Mouse (Mus musculus) large intestine, adult 2 months (tissue): Measurements from ENCODE around the gene Carns1. TPM values are rescaled to one million over a fixed set of nuclear protein-coding genes. Genes with fewer than 3 reads are reported as not detected.
A peak's percentile ranks its signal among the peaks of the same experiment; 100 is the strongest.

Source experiments
- DNase-seq: peaks from one replicate; pipeline ENCODE4 v3.0.0-alpha.2; 2012; ENCODE audit warnings: low read depth, low spot score
- WGBS: fragments of 180-500 bp; shearing (Covaris S2); methylation state at CpG from one replicate; pipeline ENCODE4 v1.1.7; 2018; 5-methylcytosine and 5-hydroxymethylcytosine counted together
- polyA plus RNA-seq: library from polyadenylated mRNA; depleted of rRNA; stranded (reverse); fragments of >200 nt; gene quantifications from 2 replicates; pipeline ENCODE4 v1.2.3, GENCODE M21; 2012

The Carns1 gene
- polyA plus RNA-seq, 1 experiment, result 3.2 TPM

DNA sequence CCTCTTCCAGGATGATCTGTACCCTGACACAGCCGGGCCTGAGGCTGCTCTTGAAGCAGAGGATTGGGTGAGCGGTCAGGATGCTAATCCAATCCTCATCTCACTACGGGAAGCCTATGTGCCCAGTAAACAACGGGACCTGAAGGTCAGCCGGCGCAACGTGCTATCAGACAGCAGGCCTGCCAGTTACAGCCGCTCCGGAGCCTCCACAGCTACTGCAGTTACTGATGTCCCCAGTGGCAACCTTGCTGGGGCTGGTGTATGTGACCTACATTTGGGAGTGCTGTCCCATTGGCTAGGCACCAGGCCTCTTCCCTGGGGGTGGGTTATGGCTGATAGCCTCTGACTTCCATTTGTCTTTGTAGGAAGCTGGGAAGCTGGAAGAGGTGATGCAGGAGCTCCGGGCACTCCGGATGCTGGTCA is 22.0 kb downstream of the Carns1 start, which contains the start of gene Ptprcap:
Gene Ptprcap, plus strand, starts transcription at position 373 of the 423 bp plus-strand sequence.
- 75% methylated on average over 11 of the region's 11 CpGs for WGBS
- DNase-seq, result no peak

DNA sequence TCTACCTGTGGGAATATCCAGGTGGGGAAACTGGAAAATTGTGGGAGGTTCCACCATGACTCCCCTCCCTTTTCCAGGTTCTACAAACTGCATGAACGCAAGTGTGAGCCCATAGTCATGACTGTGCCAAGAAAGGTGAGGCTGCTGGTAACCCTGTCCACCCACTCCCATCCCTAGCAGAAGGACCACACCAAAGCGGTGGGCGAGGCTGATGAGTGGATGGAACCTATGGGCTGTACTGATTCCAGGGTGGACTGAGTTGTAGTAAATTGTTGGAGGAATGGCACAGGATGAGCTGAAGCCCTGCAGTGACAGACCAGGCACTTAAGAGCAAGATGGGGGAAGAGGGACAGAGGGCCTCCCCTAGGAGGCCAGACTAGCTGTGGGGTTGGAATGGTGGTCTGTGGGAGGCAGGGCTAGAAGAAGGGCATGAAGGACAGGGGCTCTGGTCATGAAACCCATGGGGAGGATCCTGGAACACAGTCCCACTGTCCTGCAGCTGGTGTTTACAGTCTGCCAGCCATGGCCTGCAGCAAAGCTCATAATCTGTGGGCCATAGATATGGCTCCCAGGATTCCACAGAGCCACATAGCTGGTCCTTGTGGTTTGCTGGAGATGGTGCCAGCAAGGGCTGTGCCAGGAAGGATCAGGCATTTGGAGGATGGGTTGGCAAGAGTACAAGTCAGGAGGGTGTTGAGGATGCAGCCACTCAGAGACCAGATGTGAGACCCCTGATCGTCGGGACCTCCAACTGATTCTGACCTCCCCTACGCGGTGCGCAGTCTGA is 22.6 kb downstream of the Carns1 start:
- 90% methylated on average over 8 of the region's 8 CpGs for WGBS
- DNase-seq, result no peak

DNA sequence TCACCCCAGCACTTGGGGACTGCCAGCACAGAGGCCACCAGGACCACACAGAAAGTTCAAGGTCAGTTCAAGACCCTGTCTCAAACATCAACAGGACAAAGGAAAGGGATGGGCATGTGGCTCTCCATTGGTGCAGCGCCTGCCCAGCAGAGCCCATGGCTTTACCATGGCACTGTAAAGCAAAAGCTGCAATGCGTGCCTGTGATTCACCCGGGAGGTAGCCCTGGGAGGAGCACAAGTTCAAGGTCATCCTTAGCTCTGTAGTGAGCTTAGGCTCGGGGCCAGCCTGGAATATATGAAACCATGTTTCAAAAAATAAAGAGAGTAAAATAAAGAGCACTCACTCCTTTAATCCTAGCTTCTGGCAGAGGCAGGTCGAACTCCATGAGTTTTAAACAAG is 23.4 kb downstream of the Carns1 start:
- DNase-seq, result no peak
- WGBS, result 79% methylated on average over 5 of the region's 5 CpGs

- DNase-seq, result no peak
- WGBS, result 72% methylated on average over 5 of the region's 5 CpGs
Measured at GRCm38 (mm10) chr19:4151488-4151860, 23.8 kb downstream of the Carns1 start.

DNA sequence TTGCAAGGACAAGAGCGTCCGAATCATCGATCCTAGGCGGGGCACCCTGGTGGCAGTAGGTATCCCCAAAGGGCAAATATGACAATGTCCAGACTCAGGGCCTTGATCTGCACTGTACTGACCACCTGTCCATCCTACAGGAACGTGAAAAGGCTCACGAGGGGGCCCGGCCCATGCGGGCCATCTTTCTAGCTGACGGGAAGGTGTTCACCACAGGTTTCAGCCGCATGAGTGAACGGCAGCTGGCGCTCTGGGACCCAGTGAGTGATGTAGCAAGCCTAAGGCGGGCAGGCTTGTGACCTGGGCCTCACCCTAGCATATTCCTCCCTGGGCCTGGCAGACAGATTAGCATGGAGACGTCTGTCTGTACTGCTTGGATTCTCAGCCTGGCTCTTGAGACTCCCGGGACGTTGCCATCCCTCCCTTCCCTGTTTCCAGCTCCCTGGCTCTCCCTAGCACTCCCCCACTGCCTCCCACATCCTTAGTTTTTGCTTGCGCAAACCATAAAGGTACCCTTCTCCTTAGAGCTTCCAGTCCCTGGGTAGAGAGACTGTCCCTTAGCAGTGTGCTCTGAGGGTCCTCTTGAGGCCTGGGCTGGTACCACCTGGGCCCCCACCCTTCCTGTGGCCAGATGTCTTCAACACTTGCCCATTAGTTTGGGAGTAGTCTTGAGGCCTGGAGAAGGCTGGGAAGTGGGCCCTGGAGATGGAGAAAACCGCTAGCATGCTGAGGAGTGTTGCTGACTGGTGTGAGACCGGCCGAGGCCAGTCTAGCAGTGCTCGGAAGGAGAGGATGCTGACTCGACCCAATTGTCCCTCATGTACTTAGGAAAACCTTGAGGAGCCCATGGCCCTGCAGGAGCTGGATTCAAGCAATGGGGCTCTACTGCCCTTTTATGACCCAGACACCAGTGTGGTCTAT is 24.5 kb downstream of the Carns1 start:
- DNase-seq, result no peak
- 88% methylated on average over 22 of the region's 22 CpGs for WGBS

DNA sequence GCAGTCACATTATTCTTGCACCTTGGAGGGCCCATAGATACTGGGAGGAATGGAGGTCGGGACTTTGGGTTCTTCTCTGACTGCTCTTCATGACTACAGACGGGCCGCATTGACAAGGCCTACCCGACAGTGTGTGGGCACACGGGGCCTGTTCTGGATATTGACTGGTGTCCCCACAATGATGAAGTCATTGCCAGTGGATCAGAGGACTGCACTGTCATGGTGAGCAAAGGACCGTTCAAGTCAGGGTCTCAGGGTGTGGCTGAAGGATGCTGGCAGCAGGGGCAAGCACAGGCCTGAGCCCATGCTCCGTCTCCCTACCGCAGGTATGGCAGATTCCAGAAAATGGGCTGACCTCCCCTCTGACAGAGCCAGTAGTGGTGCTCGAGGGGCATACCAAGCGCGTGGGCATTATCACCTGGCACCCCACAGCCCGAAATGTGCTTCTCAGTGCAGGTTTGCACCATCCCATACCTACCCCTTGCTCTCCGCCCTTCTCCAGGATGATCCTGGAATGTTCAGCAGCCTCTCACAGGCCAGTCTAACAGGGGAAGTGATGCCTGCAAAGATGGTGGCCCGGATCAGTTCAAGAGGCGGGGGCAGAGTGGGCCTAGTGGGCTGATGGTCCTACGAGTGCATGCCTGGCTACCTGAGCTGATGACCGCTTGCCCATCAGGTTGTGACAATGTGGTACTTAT is 25.4 kb downstream of the Carns1 start:
- WGBS, result 85% methylated on average over 17 of the region's 17 CpGs
- DNase-seq, result no peak

DNA sequence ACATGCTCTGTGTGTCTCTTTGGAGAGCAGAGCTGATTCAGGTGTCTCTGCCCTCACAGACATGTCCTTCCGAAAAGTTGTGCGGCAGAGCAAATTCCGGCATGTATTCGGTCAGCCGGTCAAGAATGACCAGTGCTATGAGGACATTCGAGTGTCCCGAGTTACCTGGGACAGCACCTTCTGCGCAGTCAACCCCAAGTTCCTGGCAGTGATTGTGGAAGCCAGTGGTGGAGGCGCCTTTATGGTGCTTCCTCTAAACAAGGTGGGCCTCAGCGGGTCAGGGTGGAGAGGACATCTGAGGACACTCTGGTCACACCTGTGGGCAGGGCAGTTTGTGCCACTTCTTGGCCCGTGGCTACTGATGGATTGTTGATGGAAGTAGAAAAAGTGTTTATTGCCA is 26.0 kb downstream of the Carns1 start:
- WGBS, result 36% methylated on average over 11 of the region's 11 CpGs
- no peak for DNase-seq

- DNase-seq, result no peak
- 0% methylated on average over 8 of the region's 8 CpGs for WGBS
Measured at GRCm38 (mm10) chr19:4148819-4149218, 26.5 kb downstream of the Carns1 start.

- DNase-seq, result peak; percentile 72
- WGBS, result under 1% methylated on average over 33 of the region's 33 CpGs
Measured at GRCm38 (mm10) chr19:4148491-4148806, 26.8 kb downstream of the Carns1 start, which contains the start of gene Coro1b. Gene Coro1b, plus strand, starts transcription at chr19:4148619.

GRCm38 (mm10) chr19:4147782-4148490 is 27.3 kb downstream of the Carns1 start:
- no peak for DNase-seq
- 44% methylated on average over 9 of the region's 9 CpGs for WGBS

GRCm38 (mm10) chr19:4147022-4147405 is 28.3 kb downstream of the Carns1 start:
- WGBS, result 71% methylated on average over 3 of the region's 3 CpGs
- DNase-seq, result no peak

DNA sequence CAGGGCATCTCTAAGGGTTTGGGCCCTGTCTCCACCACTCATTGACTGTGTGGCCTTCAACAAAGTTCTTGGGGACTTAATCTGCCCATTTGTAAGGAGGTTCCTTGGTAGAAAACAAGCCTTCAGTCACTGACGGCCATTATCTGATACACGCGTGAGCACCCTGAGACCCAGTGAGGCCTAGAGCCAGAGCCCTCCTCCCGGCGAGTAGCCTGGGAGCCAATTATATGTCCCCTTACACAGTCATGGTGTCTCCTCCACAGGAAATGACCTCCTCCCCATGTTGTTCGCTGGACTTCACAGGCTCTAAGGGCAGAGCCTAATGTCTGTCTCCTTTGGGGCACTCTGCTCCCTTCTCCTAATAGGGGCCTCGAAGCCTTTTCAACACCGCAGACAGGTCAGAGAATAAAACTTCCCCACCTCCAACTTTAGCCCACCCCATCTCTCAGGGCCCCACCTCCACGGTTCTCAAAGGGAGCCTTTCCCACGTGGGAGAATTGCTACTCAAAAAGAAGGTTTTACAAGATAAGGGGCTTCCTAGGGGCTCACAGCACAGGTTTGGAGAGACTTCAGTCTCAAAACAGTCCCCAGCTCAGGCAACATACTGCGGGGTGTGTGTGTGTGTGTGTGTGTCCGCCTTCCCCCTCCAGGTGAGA is 28.8 kb downstream of the Carns1 start:
- 81% methylated on average over 12 of the region's 12 CpGs for WGBS
- DNase-seq, result no peak

GRCm38 (mm10) chr19:4145936-4146335 is 29.3 kb downstream of the Carns1 start:
- WGBS, result 94% methylated on average over 5 of the region's 5 CpGs
- no peak for DNase-seq

DNA sequence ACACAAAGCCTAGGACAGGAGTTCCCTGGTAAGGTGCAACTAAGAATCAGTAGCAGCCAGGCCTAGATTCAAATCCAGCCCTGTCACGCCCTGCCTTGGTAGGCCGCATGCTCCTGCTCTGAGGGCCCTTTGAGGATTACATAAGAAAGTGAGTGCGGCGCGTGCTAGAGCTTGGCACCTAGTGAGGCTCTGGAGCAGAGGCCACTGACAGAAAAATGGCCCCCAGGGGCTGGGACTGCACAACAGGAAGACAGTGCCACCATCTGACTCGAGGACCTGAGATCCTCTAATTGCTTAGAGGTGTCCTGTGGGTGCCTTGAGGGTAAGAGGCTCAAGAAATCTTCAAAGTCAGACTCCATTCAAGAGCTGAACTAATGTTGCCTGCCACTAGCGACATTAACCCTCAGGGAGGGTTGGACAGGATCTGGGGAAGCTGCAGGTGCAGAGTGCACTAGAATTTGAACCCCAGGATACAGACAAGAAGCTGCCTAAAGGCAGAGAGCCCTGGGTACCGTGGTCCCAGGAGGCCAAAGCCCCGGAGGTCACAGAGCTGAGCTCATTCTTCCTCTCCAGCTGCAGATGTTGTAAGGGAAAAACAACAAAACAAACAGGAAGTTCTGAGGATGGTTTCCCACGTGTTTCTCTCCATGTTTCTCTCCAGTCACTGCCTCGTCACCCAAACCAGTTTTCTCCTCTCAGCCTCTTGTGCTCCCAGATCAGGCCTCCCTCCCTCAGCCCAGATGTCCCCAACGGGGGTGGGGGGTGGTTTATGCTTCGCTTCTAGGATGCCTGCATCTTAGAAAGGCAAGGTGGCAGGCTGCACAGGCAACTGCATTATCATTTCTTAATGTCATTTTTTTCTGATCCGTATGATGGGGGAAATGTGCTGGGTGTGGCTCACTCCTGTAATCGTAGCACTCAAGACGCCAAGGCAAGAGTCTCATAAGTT is 30.5 kb downstream of the Carns1 start:
- 71% methylated on average over 16 of the region's 16 CpGs for WGBS
- no peak for DNase-seq

GRCm38 (mm10) chr19:4143759-4144268 is 31.5 kb downstream of the Carns1 start, which contains the start of gene Cabp4:
Gene Cabp4, minus strand, starts transcription at chr19:4144033.
- 73% methylated on average over 7 of the region's 7 CpGs for WGBS
- DNase-seq, result no peak

DNA sequence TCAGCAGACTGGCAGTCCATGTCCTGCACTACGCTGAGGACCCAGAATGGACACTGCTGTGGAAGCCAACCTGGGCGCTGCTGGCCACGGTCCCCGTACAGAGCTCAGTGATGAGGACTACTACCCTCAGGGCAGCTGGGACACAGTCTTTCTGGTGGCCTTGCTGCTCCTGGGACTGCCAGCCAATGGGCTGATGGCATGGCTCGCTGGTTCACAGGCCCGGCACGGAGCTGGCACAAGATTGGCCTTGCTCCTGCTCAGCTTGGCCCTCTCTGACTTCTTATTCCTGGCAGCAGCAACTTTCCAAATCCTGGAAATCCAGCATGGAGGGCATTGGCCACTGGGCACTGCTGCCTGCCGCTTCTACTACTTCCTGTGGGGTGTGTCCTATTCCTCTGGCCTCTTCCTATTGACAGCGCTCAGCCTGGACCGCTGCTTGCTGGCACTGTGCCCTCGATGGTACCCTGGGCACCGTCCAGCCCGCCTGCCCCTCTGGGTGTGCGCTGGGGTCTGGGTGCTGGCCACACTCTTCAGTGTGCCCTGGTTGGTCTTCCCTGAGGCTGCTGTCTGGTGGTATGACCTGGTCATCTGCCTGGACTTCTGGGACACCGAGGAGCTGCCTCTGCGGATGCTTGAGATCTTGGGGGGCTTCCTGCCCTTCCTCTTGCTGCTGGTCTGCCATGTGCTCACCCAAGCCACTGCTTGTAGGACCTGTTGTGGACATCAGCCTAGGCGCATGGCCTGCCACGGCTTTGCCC is 32.7 kb downstream of the Carns1 start:
- WGBS, result 85% methylated on average over 18 of the region's 18 CpGs
- no peak for DNase-seq

- no peak for DNase-seq
- 84% methylated on average over 6 of the region's 6 CpGs for WGBS
Measured at GRCm38 (mm10) chr19:4140147-4140546, 35.1 kb downstream of the Carns1 start.
